Mouse (Mus musculus): ENCODE measurements at regions not wholly inside any gene's neighbourhood (a gene's known extent, or its start where the extent isn't known, plus 50 kb on each side); places are given as distances from the start of the nearest gene placed in this dataset.

- ChIA-PET CTCF (no interaction called here), POLR2A (no interaction called here)
Measured at GRCm38 (mm10) chr17:51896160-51896559, 63.1 kb upstream of the Satb1 start.

DNA sequence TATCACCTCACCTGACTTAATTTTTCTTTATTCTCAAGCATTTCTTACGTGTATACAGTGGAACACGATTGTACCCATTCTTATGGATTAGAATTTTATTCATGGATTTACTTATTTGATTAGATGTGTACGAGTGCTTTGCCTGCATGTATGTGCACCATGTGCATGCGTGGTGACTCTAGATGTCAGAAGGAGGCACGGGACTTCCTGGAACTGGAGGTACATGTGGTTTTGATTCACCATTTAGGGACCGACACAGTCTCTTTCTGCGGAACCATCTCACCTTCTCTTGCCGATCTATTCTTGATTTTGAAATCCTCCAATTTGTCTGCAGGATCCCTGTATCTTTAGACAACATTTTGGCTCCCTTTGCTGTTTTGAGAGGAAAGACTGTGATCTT lies 61.2 kb upstream of the Satb1 start:
- CTCF ChIA-PET, result no interaction called here
- POLR2A ChIA-PET, result no interaction called here

GRCm38 (mm10) chr17:51892856-51893255 lies 59.8 kb upstream of the Satb1 start:
- ChIA-PET POLR2A (no interaction called here), CTCF (interaction anchor here in 1 of 4 experiments (0.6 kb wide), 1 partner anchor 297 kb away, joined by 3 read pairs; no protein-coding TSS in a partner anchor)

- CTCF ChIA-PET, result interaction anchor here in 1 of 4 experiments (0.6 kb wide), 1 partner anchor 296 kb away, joined by 3 read pairs; no protein-coding TSS in a partner anchor
- POLR2A ChIA-PET, result no interaction called here
Measured at GRCm38 (mm10) chr17:51892159-51892558, 59.1 kb upstream of the Satb1 start.

All from embryonic stem cell, embryonic (primary cell).